Mouse (Mus musculus) kidney, postnatal 25 days (tissue): ENCODE data around the gene Pde4c.
A peak's percentile ranks its signal among the peaks of the same experiment; 100 is the strongest.

ENCODE experiments used
- DNase-seq, 2 experiments: peaks; one replicate each; pipeline ENCODE4 v3.0.0; 2021; ENCODE audit warnings: mixed read lengths in 2 of 2

Gene Pde4c

DNA sequence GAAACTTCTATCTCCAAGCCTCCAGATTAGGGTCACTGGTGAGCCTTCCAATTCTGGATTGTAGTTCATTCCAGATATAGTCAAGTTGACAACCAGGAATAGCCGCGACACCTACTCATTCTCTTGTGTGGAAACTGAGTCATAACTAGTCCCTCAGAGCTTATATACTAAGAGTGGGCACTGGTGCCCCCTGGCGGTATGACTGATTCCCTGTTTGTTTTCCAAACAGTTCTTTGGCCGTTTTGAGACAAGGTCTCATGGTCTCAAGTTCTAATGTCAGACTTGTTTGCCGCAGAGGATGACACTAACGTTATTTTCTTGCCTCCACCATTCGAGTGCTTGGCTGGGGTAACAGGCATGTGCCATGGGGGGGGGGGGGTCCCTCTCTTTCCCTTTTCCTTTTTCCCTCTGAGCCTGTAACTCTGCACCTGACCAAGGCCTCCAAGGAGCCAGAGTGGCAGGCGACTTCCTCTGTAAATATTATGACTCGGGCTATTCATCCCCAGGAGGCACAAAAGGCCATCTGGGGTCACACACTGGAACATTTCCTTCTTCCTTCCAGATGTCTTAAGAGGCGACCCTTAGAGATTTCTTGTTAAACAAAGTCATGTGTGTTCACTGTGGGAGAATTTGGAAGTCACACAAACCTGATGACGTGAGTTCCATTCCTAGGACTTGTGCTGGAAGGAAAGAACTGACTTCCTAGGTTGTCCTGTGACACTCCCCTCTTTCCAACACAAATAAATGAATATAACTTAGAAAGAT lies 28.7 kb downstream of the Pde4c start:
- DNase-seq = peak; percentile 89 to 95

DNA sequence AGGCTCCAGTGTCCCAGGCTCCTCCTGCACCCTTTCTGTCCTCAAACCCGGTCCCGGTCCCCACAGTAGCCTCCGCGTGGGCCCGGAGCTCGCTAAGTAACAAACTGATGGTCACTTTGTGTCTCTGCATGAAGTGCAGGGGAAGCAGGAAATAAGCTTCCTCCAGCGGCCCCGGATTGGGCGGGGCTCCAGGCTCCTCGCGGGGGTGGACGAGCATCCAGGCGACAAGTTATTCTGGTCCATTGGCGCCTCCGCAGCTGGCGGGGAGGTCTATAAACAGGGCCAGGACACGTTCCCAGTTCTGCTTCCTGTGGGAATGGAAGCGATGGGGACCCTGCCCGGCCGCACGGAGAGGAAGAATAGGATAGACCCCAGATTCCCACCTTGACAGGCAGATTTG lies 29.6 kb downstream of the Pde4c start:
- peak; percentile 87 to 95 for DNase-seq

- peak; percentile 97 to 100 for DNase-seq
These were observed 30.7 kb downstream of the Pde4c start, which contains the start of gene Rab3a for GRCm38 (mm10) chr8:70754043-70754870. Gene Rab3a, plus strand, starts transcription at chr8:70754679.

DNA sequence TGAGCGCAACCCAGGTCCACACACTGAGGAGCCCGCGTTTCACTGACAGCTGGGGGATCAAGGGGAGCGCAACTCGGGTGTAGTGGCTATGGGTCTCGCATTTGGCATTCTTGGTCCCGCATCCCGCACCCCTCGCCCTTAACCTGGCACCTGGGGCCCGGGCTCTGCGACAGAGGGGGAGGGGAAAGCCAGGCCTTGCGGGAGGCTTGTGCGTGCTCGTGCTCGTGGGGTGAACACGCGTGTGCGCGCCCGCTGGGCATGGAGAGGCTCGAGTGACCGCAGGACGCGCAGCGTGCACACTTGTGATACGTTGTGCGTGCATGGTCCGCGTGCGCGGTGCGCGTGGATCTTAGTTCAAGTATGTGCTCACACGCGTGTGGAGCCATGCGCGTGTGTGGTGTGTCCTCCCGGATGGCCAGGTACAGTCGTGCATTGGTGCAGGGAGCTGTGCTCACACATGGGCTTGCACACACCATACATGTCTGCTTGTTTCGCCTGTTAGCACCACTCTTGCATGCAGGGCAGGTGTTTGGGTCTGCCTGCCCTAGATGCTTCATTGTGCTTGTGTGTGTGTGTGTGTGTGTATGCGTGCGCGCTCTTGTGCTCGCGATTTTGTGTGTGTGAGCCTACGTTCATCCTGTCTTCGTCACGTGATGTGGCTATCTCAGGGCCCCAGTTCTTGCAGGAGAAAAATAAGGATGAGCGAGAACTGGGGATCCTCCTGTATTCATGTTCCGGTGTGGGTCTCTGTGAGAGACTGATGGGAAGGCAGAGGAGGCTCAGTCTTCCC lies 31.5 kb downstream of the Pde4c start:
- peak; percentile 50 to 80 for DNase-seq

DNA sequence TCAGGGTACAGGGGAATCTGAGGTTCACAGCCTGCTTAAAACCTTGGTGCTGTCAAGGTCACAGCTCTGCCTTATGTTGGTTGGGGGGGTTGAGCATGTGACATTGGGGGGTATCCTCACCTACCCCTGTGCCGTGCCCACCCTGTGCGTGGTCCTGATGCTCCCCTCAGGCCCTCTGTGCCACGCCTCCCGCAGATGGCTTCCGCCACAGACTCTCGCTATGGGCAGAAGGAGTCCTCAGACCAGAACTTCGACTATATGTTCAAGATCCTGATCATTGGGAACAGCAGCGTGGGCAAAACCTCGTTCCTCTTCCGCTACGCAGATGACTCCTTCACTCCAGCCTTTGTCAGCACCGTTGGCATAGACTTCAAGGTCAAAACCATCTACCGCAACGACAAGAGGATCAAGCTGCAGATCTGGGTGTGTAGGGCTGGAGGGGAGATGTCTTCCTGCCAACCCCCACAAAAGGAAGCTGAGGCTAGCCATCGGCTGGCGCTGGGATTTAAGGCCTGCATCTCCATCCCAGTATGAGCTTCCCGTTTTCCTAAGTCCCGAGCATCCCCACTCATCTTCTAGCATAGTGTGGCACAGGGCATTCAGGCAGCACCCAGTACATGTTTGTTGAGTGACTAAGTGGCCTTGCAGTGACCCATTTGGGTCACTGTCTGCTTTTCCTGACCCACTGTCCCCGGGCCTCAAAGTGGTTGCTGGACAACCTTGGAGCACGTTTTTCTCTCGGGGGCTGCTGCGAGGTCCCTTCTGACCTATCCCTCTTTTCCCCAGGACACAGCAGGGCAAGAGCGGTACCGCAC lies 32.3 kb downstream of the Pde4c start:
- peak in 1 of 2 experiments; percentile 38 for DNase-seq

DNA sequence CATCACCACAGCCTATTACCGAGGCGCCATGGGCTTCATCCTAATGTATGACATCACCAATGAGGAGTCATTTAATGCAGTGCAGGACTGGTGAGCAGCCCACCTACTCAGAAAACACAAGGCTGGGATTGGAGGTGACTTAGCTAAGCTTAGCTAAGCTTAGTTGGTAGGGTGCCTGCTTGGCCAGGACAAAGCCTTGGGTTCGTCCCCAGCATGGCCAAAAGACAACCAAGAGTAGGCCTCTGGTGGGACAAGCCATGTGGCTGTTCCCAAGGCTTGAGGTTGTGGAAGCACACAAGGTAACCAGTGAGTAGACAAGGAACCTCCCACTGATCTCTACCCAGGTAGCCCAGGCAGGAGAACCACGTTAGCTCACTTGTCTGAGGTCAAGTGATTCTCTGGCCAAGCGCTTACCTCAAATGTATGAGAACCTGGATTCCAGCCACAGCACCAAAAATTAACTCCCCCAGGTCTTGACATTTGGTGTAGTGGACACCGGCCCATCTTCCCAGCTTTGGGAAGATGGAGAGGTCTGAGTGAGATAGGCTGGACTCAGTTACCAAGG lies 33.0 kb downstream of the Pde4c start:
- DNase-seq = peak in 1 of 2 experiments; percentile 33

- peak in 1 of 2 experiments; percentile 54 for DNase-seq
These were observed 34.2 kb downstream of the Pde4c start for GRCm38 (mm10) chr8:70757523-70758307.

- peak in 1 of 2 experiments; percentile 36 for DNase-seq
These were observed 34.7 kb downstream of the Pde4c start for GRCm38 (mm10) chr8:70758308-70758615.

DNA sequence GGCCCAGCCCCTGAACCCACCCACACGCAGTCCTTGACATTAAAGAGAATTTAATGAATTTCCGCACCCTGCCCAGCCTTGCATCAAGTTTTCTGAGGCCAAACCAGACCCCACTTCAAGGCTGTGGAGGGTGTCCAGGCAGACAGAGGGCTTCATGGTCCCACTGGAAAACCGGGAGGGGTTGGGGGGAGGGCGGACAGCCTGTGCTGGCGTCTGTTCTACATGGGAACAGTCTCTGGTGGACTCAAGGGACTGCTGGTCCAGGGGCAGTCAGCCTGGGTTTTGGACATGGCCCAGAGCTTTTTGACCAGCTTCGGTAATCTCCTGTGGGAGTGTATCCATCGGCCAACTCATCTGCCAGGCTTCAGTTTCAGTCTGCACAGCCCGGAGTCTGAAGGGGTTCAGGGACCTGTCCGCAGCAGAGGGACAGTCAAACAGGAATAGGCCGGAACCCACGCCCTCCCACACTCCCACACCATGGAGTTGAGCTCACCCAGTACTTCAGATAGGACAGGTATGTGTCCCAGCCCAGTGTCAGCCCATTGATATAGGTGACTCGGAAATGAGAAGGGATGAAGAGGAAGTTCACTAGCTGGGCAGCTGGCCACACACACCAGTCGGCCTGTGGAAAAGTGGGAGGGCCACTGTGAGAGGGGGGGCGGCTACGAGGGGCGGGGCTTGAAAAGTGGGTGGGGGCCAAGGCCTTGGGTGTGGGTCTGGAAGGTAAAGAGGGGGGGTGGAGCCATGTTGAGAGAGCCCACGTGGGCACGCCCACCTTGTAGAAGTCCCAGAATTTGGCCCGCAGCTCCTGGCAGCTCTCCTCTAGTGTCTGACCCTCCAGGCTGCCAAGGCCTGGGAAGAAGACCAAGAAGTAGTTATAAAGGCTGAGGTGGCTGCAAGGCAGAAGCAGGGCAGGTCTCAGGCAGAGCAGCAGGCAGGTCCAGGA lies 35.4 kb downstream of the Pde4c start:
- DNase-seq = peak in 1 of 2 experiments; percentile 70

DNA sequence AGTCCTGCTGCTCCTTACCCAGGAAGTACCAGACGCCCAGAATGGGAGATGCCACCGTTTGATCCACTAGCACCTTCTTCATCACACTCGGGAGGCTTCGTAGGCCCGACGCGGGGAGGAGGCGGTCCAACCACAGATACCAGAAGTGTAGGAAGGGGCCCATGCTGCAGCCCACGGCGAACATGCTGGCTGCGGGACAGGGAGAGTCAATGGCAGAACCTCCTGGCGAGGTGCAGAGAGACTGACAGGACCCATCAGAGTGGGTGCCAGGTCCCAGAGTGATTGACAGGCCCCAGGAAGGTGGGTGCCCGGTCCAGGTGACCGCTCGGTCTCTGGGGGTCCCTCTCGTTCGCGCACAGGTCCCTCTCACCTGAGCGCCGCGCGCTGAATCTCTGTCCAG lies 36.8 kb downstream of the Pde4c start:
- DNase-seq = no peak

GRCm38 (mm10) chr8:70760775-70761406 lies 37.4 kb downstream of the Pde4c start, which contains the start of gene Mpv17l2:
Gene Mpv17l2, minus strand, starts transcription at chr8:70760946.
- peak; percentile 97 to 99 for DNase-seq

GRCm38 (mm10) chr8:70762118-70762517 lies 38.6 kb downstream of the Pde4c start:
- peak in 1 of 2 experiments; percentile 61 for DNase-seq

GRCm38 (mm10) chr8:70763354-70763753 lies 39.8 kb downstream of the Pde4c start:
- DNase-seq = peak in 1 of 2 experiments; percentile 85

- no peak for DNase-seq
These were observed 40.5 kb downstream of the Pde4c start for GRCm38 (mm10) chr8:70764026-70764425.

DNA sequence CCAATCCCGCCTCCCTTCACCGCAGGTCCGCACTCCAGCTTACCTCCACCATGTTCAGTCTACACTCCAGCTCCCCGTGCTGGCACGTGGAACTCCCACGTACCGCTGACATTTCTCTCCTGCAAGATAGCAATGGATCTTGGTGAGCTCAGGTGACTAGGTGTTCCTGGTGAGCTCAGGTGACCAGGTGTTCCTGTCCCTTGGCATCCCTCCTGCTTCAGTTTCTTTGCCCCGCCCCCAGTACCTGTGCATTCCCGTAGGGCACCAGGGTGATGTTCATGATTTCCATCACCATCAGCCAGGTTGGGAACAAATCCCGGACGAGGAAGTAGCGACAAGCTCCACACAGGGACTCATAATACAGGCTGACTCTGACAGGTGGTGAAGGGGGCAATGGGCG lies 41.2 kb downstream of the Pde4c start:
- DNase-seq = no peak

DNA sequence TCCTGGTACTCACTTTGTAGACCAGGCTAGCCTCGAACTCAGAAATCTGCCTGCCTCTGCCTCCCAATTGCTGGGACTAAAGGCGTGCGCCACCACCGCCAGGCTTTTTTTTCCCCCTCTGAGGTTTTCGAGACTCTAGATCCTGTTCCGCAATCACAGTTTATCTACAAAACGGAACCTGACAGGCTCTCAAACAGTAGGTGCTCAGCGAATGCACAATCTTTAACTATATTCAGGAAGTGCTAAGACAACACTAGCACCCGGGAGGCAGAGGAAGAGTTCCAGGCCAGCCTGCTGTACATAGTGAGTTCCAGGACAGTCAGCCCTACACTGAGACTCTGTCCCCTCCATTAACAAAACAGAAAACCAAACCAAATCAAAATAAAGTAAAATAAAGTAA lies 41.8 kb downstream of the Pde4c start:
- DNase-seq = no peak

- peak in 1 of 2 experiments; percentile 59 for DNase-seq
These were observed 42.5 kb downstream of the Pde4c start for GRCm38 (mm10) chr8:70765838-70766570.
